Mouse (Mus musculus) neural tube, embryonic 14.5 days (tissue): Measurements from ENCODE around the gene Sh3d19. TPM values are rescaled to one million over a fixed set of nuclear protein-coding genes. Genes with fewer than 3 reads are reported as not detected.

Experiments used
- ATAC-seq: fragments of 200-750 bp; cut with Nextera tagmentation; 2 replicates; pipeline ENCODE4 v1.8.0; 2017; ENCODE audit warnings: low read depth, mild to moderate bottlenecking, moderate TSS enrichment, moderate library complexity
- H3K27ac ChIP-seq: fragments of 300-500 bp; sonication (generic); 2 replicates; pipeline ENCODE4 v1.5.1; 2014; ENCODE audit warnings: low read depth, mild to moderate bottlenecking, control low read depth, low read length, moderate library complexity, mixed read lengths
- H3K27me3 ChIP-seq: fragments of 300-500 bp; sonication (generic); 2 replicates; pipeline ENCODE4 v1.6.1; 2014; ENCODE audit warnings: low read length; ENCODE audit not compliant: control insufficient read depth, insufficient read depth
- H3K36me3 ChIP-seq: fragments of 300-500 bp; sonication (generic); 2 replicates; pipeline ENCODE4 v1.6.1; 2014; ENCODE audit warnings: low read length, mixed read lengths; ENCODE audit not compliant: control insufficient read depth, insufficient read depth
- H3K4me1 ChIP-seq: fragments of 300-500 bp; sonication (generic); 2 replicates; pipeline ENCODE4 v1.6.1; 2014; ENCODE audit warnings: low read length; ENCODE audit not compliant: control insufficient read depth, insufficient read depth
- H3K4me2 ChIP-seq: fragments of 300-500 bp; sonication (generic); 2 replicates; pipeline ENCODE4 v1.6.1; 2014; ENCODE audit warnings: mild to moderate bottlenecking, low read depth, low read length, control low read depth
- H3K4me3 ChIP-seq: fragments of 300-500 bp; sonication (generic); 2 replicates; pipeline ENCODE4 v1.5.1; 2014; ENCODE audit warnings: low read depth, low read length, control low read depth, mixed read lengths
- H3K9ac ChIP-seq: fragments of 300-500 bp; sonication (generic); replicated peaks from 2 replicates; pipeline ENCODE4 v1.6.1; 2014; ENCODE audit warnings: low read depth, mild to moderate bottlenecking, control low read depth, low read length, mixed read lengths
- H3K9me3 ChIP-seq: fragments of 300-500 bp; sonication (generic); 2 replicates; pipeline ENCODE4 v1.6.1; 2016; ENCODE audit warnings: low read length; ENCODE audit not compliant: control insufficient read depth
- WGBS: fragments of 180-500 bp; shearing (Covaris S2); extraction: QIAGEN DNeasy Blood & Tissue Kit; methylation state at CpG from one replicate; pipeline ENCODE4 v1.1.7; 2014; 5-methylcytosine and 5-hydroxymethylcytosine counted together
- polyA plus RNA-seq: library from polyadenylated mRNA; unstranded; fragments of >200 nt; fragmentation: Nextera tagmentation; extraction: Ambion mirVana; gene quantifications from 2 replicates; pipeline ENCODE4 v1.2.1, GENCODE M21; 2014

The Sh3d19 gene
- polyA plus RNA-seq, 1 experiment from 2014 or later, result 15.5 TPM

DNA sequence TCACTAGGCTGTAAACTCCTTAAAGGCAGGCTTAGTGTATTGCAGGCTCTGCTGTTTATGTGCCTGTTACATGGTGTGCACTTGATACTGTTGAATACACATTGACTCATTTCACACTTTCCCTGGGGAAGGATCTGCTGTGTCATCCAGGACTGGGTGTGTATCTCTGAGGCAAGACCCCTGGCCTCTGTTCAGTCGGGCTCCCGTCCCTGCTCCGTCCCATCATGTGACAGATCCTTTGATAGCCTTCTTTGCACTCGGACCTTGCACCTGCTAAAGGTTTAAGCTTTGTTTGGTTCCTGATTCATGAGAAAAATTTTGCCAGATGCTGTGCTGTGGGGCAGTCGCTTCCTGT, 20.9 kb downstream of the Sh3d19 start:
- H3K9me3 ChIP-seq, result no peaks in the 10 kb centered on the region
- no peak overlapping the region for H3K4me2 ChIP-seq
- H3K27ac ChIP-seq, result no peak overlapping the region
- H3K4me3 ChIP-seq, result no peak overlapping the region
- H3K4me1 ChIP-seq, result no peaks in the 10 kb centered on the region
- no peak for ATAC-seq
- no peaks in the 10 kb centered on the region for H3K27me3 ChIP-seq
- WGBS, result 75% methylated on average over 5 of the region's 5 CpGs
- no peaks in the 10 kb centered on the region for H3K36me3 ChIP-seq
- no peak overlapping the region for H3K9ac ChIP-seq

GRCm38 (mm10) chr3:85993744-85994143, 22.8 kb downstream of the Sh3d19 start:
- no peak overlapping the region for H3K27ac ChIP-seq
- no peaks in the 10 kb centered on the region for H3K36me3 ChIP-seq
- H3K9ac ChIP-seq, result no peak overlapping the region
- no peak overlapping the region for H3K4me2 ChIP-seq
- ATAC-seq, result no peak
- WGBS, result 56% methylated on average over 11 of the region's 11 CpGs
- no peaks in the 10 kb centered on the region for H3K4me1 ChIP-seq
- no peaks in the 10 kb centered on the region for H3K9me3 ChIP-seq
- H3K27me3 ChIP-seq, result no peaks in the 10 kb centered on the region
- H3K4me3 ChIP-seq, result no peak overlapping the region

DNA sequence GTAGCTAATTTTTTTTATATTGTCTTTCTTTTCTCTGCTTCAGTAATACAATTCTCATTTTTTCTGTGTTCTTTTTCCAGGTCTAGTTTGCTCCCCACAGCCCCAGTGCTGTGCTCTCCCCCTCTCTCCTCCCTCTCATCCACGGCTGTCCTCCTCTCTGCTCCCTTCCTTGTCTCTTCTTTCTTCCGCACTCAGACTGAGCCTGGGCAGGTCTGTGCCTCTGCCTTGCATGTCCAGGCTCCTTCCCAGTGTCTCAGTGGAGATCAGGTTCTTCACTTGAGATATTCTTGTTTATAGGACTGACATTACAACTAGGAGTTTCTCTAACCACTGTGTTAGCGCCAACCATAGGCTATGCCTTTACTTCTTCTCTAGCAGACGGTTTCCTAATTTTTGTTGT, 23.7 kb downstream of the Sh3d19 start:
- Histone ChIP-seq H3K9ac (no peak overlapping the region), H3K36me3 (no peaks in the 10 kb centered on the region), H3K4me1 (no peaks in the 10 kb centered on the region), H3K9me3 (no peaks in the 10 kb centered on the region), H3K27me3 (no peaks in the 10 kb centered on the region), H3K27ac (no peak overlapping the region), H3K4me3 (no peak overlapping the region), H3K4me2 (no peak overlapping the region)
- ATAC-seq, result no peak
- 71% methylated on average over 4 of the region's 4 CpGs for WGBS

- no peaks in the 10 kb centered on the region for H3K9me3 ChIP-seq
- no peaks in the 10 kb centered on the region for H3K27me3 ChIP-seq
- no peaks in the 10 kb centered on the region for H3K4me1 ChIP-seq
- H3K36me3 ChIP-seq, result no peaks in the 10 kb centered on the region
- H3K4me3 ChIP-seq, result no peak overlapping the region
- ATAC-seq, result no peak
- WGBS, result 94% methylated on average over 3 of the region's 3 CpGs
- H3K27ac ChIP-seq, result no peak overlapping the region
- no peak overlapping the region for H3K4me2 ChIP-seq
- no peak overlapping the region for H3K9ac ChIP-seq
Observed at GRCm38 (mm10) chr3:86001271-86001670, 30.4 kb downstream of the Sh3d19 start.

DNA sequence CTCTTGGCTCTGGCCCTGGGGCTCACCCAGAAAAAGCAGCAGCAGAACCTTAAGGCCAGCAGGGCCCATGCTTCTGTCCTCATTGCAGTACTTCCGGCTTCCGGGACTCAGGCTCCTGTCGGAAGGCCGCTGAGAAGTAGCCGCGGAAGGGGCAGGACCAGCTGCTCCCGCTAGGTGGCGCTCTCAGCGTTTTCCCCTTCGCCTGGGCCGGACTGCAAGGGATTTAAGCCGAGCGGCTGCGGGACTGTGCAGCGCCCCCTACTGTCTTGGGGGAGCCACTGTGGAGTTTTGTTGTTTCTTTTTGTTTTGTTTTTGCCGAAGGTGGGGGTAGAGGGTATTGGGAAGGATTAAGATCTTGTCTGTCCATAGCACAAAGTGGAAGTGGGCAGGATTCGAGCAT, 31.5 kb downstream of the Sh3d19 start, which contains the start of gene Prss48:
Prss48 (minus strand) TSS at position 69 of the 400 bp plus-strand sequence.
- no peak within 1 kb of the TSS for H3K27ac ChIP-seq
- H3K9me3 ChIP-seq, result no peaks in the 10 kb centered on the region
- H3K27me3 ChIP-seq, result no peaks in the 10 kb centered on the region
- no peak within 1 kb of the TSS for H3K9ac ChIP-seq
- H3K4me3 ChIP-seq, result no peak within 1 kb of the TSS
- 78% methylated on average over 17 of the region's 17 CpGs for WGBS
- H3K4me2 ChIP-seq, result no peak within 1 kb of the TSS
- no peaks in the 10 kb centered on the region for H3K4me1 ChIP-seq
- no peak for ATAC-seq
- H3K36me3 ChIP-seq, result no peaks in the 10 kb centered on the region

- no peaks in the 10 kb centered on the region for H3K9me3 ChIP-seq
- 88% methylated on average over 5 of the region's 5 CpGs for WGBS
- no peak for ATAC-seq
- H3K27ac ChIP-seq, result no peak overlapping the region
- H3K36me3 ChIP-seq, result no peaks in the 10 kb centered on the region
- H3K9ac ChIP-seq, result no peak overlapping the region
- no peak overlapping the region for H3K4me3 ChIP-seq
- no peaks in the 10 kb centered on the region for H3K4me1 ChIP-seq
- H3K4me2 ChIP-seq, result no peak overlapping the region
- H3K27me3 ChIP-seq, result no peaks in the 10 kb centered on the region
Observed at GRCm38 (mm10) chr3:86002940-86003339, 32.0 kb downstream of the Sh3d19 start.

GRCm38 (mm10) chr3:86004751-86005150, 33.8 kb downstream of the Sh3d19 start:
- 90% methylated on average over 10 of the region's 10 CpGs for WGBS

GRCm38 (mm10) chr3:86010618-86011017, 39.7 kb downstream of the Sh3d19 start:
- 69% methylated on average over 3 of the region's 3 CpGs for WGBS
- no peaks in the 10 kb centered on the region for H3K27me3 ChIP-seq

More at GRCm38 (mm10) chr3:86004751-86005150, 33.8 kb downstream of the Sh3d19 start:
- no peak for ATAC-seq
- no peak overlapping the region for H3K4me3 ChIP-seq
- no peaks in the 10 kb centered on the region for H3K4me1 ChIP-seq
- H3K36me3 ChIP-seq, result no peaks in the 10 kb centered on the region
- no peaks in the 10 kb centered on the region for H3K9me3 ChIP-seq
- H3K27me3 ChIP-seq, result no peaks in the 10 kb centered on the region
- H3K27ac ChIP-seq, result no peak overlapping the region
- H3K9ac ChIP-seq, result no peak overlapping the region
- no peak overlapping the region for H3K4me2 ChIP-seq

DNA sequence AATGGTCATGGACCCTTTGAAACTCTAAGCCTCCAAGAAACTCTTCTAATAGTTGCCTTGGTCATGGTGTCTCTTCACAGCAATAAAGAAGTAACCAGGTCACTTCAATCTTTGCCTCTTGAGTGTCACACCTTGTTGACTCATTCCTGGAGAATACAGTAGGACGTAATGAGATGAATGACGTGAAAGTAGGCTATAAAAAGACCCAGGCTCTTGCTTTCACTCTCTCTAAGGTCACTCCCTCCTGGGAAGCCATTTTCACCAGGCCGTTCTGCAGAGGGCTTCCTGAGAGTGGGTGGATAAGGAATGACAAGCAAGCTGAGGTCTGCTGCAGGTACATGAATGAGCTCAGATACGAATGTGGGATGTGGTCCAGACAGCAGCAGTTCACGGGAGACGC, 40.5 kb downstream of the Sh3d19 start:
- Histone ChIP-seq H3K36me3 (no peaks in the 10 kb centered on the region), H3K4me1 (no peaks in the 10 kb centered on the region), H3K4me2 (no peak overlapping the region), H3K9me3 (no peaks in the 10 kb centered on the region), H3K9ac (no peak overlapping the region), H3K27ac (no peak overlapping the region), H3K4me3 (no peak overlapping the region), H3K27me3 (no peaks in the 10 kb centered on the region)
- no peak for ATAC-seq
- whole genome bisulfite sequencing, result 83% methylated on average over 6 of the region's 6 CpGs

More at GRCm38 (mm10) chr3:86010618-86011017, 39.7 kb downstream of the Sh3d19 start:
- no peaks in the 10 kb centered on the region for H3K36me3 ChIP-seq
- ATAC-seq, result no peak
- H3K4me2 ChIP-seq, result no peak overlapping the region
- no peak overlapping the region for H3K4me3 ChIP-seq
- no peak overlapping the region for H3K9ac ChIP-seq
- no peaks in the 10 kb centered on the region for H3K9me3 ChIP-seq
- no peaks in the 10 kb centered on the region for H3K4me1 ChIP-seq
- no peak overlapping the region for H3K27ac ChIP-seq

DNA sequence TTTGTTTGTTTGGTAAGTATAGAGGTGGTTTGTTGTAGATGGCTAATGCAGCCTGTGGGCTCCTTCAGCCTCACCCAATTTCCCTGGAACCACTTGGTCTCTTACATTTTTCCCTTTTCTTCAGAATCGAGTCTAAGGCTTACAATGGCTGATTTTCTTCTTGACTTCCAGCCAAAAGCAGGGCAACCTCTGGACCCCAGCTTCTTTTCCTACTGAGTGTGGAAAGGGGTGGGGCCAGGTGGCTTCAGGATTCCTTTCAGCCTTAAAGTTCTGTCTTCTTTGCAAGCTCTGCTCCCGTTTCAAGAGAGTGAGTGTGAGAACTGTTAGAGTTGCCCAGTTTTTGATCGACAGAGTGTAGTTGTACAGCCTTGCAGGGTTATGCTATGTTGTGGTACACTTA, 40.9 kb downstream of the Sh3d19 start:
- no peak overlapping the region for H3K4me2 ChIP-seq
- no peak overlapping the region for H3K4me3 ChIP-seq
- 64% methylated on average over 3 of the region's 3 CpGs for whole genome bisulfite sequencing
- no peak for ATAC-seq
- H3K27ac ChIP-seq, result no peak overlapping the region
- H3K9me3 ChIP-seq, result no peaks in the 10 kb centered on the region
- no peaks in the 10 kb centered on the region for H3K4me1 ChIP-seq
- no peak overlapping the region for H3K9ac ChIP-seq
- H3K36me3 ChIP-seq, result no peaks in the 10 kb centered on the region
- H3K27me3 ChIP-seq, result no peaks in the 10 kb centered on the region
